Mouse (Mus musculus): ENCODE measurements at regions not wholly inside any gene's neighbourhood (a gene's known extent, or its start where the extent isn't known, plus 50 kb on each side); places are given as distances from the start of the nearest gene placed in this dataset.

GRCm38 (mm10) chr12:109764293-109764692 lies 164.2 kb upstream of the Rtl1 start:
- TF ChIP-seq GATA1 (IDR thresholded peaks at IDR 0.05; ENCODE audit: low read length) (no peak), TAL1 (IDR thresholded peaks at IDR 0.05; ENCODE audit: low read length) (no peak)

Measured in erythroblast, embryonic 14.5 days (primary cell).